Mouse (Mus musculus): ENCODE measurements around the gene Mbd3. TPM values are rescaled to one million over a fixed set of nuclear protein-coding genes. Genes with fewer than 3 reads are reported as not detected.

Gene Mbd3
- polyA plus RNA-seq, 1 experiment from 2014 or later, result 139 TPM

GRCm38 (mm10) chr10:80357336-80357735 is 42.0 kb downstream of the Mbd3 start:
- Histone ChIP-seq H3K36me3 (ENCODE audit: control insufficient read depth, insufficient read depth, low read length) (no peaks in the 10 kb centered on the region), H3K27ac (ENCODE audit: low read length) (no peak overlapping the region), H3K27me3 (ENCODE audit: control insufficient read depth, insufficient read depth, low read length) (peaks cover 49% of the 10 kb centered on the region), H3K4me3 (replicated peaks; ENCODE audit: low read length) (no peak overlapping the region), H3K9ac (ENCODE audit: low read length) (no peak overlapping the region), H3K9me3 (replicated peaks; ENCODE audit: control insufficient read depth, low read length) (no peaks in the 10 kb centered on the region), H3K4me2 (ENCODE audit: low read depth, low read length) (peak overlapping the region; percentile 51; the same call in 1 of the 2 replicates), H3K4me1 (ENCODE audit: control insufficient read depth, insufficient read depth, low read length) (peaks cover 22% of the 10 kb centered on the region)
- 28% methylated on average over 7 of the region's 7 CpGs for WGBS
- ATAC-seq (ENCODE audit: insufficient read depth, low FRiP score), result 0 out of 2 replicates have a peak, but pooled peaks have one; percentile 22

DNA sequence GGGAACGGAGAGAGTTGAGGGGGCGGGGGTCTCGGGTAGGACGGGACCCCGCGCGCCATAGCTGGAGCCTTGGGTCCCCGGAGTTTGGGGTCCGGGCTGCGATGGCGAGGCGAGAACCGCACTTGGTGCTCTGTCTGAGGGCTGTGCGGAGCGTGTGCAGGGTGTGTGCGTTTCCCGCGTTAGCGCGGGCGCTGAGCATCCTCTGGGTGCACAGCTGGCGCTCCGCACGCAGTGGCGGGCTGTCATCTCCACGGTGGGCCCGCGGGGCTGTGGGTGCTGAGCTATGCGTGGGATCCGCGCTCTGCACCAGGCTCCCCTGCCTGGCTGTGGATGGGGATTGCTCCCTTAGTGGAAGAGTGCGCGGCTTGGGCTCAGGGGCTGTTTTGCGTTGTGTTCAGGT is 42.6 kb downstream of the Mbd3 start:
- H3K9me3 ChIP-seq (replicated peaks; ENCODE audit: control insufficient read depth, low read length), result no peaks in the 10 kb centered on the region
- peak overlapping the region; percentile 21 for H3K4me3 ChIP-seq (replicated peaks; ENCODE audit: low read length)
- H3K36me3 ChIP-seq (ENCODE audit: control insufficient read depth, insufficient read depth, low read length), result no peaks in the 10 kb centered on the region
- peak overlapping the region; percentile 49 for H3K4me2 ChIP-seq (ENCODE audit: low read depth, low read length)
- 3% methylated on average over 34 of the region's 34 CpGs for WGBS
- peaks cover 55% of the 10 kb centered on the region for H3K27me3 ChIP-seq (ENCODE audit: control insufficient read depth, insufficient read depth, low read length)
- H3K4me1 ChIP-seq (ENCODE audit: control insufficient read depth, insufficient read depth, low read length), result peaks cover 22% of the 10 kb centered on the region
- H3K9ac ChIP-seq (ENCODE audit: low read length), result 0 out of 2 replicates have a peak overlapping the region, but pooled peaks have one; percentile 7
- H3K27ac ChIP-seq (ENCODE audit: low read length), result no peak overlapping the region
- ATAC-seq (ENCODE audit: insufficient read depth, low FRiP score), result no peak

DNA sequence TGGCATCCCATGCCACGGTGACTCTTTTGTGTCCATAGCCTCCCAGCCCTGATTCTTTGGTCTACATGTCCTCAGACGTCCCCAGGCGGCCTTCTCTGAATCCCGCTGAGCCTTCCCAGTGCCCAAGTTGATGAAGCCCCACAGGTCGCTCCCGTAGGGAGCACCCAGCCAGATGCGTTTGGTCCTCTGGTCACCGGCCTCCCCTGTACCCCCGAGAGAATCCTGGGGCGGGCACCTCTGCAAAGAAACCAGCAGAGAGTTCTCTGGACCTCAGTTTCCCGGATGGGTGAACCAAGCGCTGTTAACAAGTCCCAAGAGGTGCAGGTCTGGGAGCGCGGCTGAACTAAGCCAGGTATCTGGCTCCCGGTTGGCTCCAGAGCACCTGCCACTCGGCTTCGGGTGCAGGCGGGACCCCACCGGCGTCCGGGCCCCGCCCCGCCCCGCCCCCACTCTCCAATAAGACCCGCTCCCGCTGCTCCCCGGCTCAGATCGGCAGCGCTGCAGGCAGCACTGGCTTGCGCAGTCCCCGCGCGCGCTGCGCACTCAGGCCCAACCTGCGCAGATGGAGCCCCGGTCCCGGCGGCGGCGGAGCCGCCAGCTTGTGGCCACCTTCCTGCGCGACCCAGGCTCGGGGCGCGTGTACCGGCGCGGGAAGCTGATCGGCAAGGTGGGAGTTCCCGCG is 43.2 kb downstream of the Mbd3 start, which contains the start of gene Plk5:
Gene Plk5, plus strand, starts transcription at position 459 of the 682 bp plus-strand sequence.
- 0 out of 2 replicates have a peak within 1 kb of the TSS, but pooled peaks have one; percentile 7 for H3K9ac ChIP-seq (ENCODE audit: low read length)
- no peaks in the 10 kb centered on the region for H3K36me3 ChIP-seq (ENCODE audit: control insufficient read depth, insufficient read depth, low read length)
- H3K27me3 ChIP-seq (ENCODE audit: control insufficient read depth, insufficient read depth, low read length), result peaks cover 57% of the 10 kb centered on the region
- peaks cover 22% of the 10 kb centered on the region for H3K4me1 ChIP-seq (ENCODE audit: control insufficient read depth, insufficient read depth, low read length)
- no peak for ATAC-seq (ENCODE audit: insufficient read depth, low FRiP score)
- WGBS, result 2% methylated on average over 52 of the region's 53 CpGs
- H3K27ac ChIP-seq (ENCODE audit: low read length), result no peak within 1 kb of the TSS
- no peaks in the 10 kb centered on the region for H3K9me3 ChIP-seq (replicated peaks; ENCODE audit: control insufficient read depth, low read length)
- peak within 1 kb of the TSS; percentile 21 for H3K4me3 ChIP-seq (replicated peaks; ENCODE audit: low read length)
- peak within 1 kb of the TSS; percentile 49 for H3K4me2 ChIP-seq (ENCODE audit: low read depth, low read length)

DNA sequence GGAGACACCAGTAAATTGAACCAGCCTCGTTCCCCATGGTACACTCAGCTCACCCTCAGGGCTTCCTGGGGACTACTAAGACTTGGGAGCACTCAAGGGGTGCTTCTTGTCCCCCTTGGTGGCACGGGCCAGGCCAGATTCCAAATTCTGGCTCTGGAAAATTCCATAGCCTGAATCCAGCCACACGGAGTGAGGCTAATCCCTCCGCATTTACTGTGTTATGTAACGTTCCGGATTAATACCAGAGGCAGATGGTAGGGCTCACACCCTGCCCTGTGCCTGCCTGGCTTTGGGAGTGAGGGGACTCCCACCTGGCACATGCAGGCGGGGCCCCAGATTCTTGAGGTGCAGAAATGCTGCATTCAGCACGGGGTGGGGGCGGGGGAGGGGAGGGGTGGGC is 43.9 kb downstream of the Mbd3 start:
- no peaks in the 10 kb centered on the region for H3K9me3 ChIP-seq (replicated peaks; ENCODE audit: control insufficient read depth, low read length)
- H3K4me2 ChIP-seq (ENCODE audit: low read depth, low read length), result no peak overlapping the region
- peaks cover 57% of the 10 kb centered on the region for H3K27me3 ChIP-seq (ENCODE audit: control insufficient read depth, insufficient read depth, low read length)
- H3K9ac ChIP-seq (ENCODE audit: low read length), result no peak overlapping the region
- WGBS, result 13% methylated on average over 7 of the region's 9 CpGs
- H3K4me1 ChIP-seq (ENCODE audit: control insufficient read depth, insufficient read depth, low read length), result peaks cover 22% of the 10 kb centered on the region
- H3K27ac ChIP-seq (ENCODE audit: low read length), result no peak overlapping the region
- no peak overlapping the region for H3K4me3 ChIP-seq (replicated peaks; ENCODE audit: low read length)
- ATAC-seq (ENCODE audit: insufficient read depth, low FRiP score), result no peak
- H3K36me3 ChIP-seq (ENCODE audit: control insufficient read depth, insufficient read depth, low read length), result no peaks in the 10 kb centered on the region

DNA sequence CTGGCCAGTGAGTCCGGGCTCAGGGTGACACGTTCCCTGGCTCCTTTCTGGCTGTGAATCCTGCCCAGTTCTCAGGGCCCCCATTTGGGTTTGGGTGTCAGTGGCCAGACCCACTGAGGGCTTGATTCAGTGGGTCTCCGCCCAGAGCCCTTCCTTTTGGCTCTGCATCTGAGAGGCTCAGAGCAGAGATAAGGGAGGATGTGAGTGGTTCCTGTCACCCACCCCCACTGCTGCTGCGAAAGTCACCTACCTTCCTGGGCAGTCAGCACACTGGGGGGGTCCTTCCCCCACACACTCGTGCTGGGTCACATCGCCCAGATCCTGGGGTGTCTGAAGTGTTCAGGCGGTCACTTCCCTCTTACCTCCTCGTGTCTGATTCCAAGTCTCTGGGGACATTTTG is 46.6 kb downstream of the Mbd3 start:
- ATAC-seq (ENCODE audit: insufficient read depth, low FRiP score), result no peak
- Histone ChIP-seq H3K4me1 (ENCODE audit: control insufficient read depth, insufficient read depth, low read length) (peaks cover 36% of the 10 kb centered on the region), H3K9ac (ENCODE audit: low read length) (no peak overlapping the region), H3K27me3 (ENCODE audit: control insufficient read depth, insufficient read depth, low read length) (peaks cover 57% of the 10 kb centered on the region), H3K4me2 (ENCODE audit: low read depth, low read length) (no peak overlapping the region), H3K27ac (ENCODE audit: low read length) (no peak overlapping the region), H3K4me3 (replicated peaks; ENCODE audit: low read length) (no peak overlapping the region), H3K36me3 (ENCODE audit: control insufficient read depth, insufficient read depth, low read length) (no peaks in the 10 kb centered on the region), H3K9me3 (replicated peaks; ENCODE audit: control insufficient read depth, low read length) (no peaks in the 10 kb centered on the region)
- 56% methylated on average over 8 of the region's 8 CpGs for WGBS

- peaks cover 54% of the 10 kb centered on the region for H3K27me3 ChIP-seq (ENCODE audit: control insufficient read depth, insufficient read depth, low read length)
Observed at GRCm38 (mm10) chr10:80351896-80352295, 47.5 kb downstream of the Mbd3 start.

DNA sequence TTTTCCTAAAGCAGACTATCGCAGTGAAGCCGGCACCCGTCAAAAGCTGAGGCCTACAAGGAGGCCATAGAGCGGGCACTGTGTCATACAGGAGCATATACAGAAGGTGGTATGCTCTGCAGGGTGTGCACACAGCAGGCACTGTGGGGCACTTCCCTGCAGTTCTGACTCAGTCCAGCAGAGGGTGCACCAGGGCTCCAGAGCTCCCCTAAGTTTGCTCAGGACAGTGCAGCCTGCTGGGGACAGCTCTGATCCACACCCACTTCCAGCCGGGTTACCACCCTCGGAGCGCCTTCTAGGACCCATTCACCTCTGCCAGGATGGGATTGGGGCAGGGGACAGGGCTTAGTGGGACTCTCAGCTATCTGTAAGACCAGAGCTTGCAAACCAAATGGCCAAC is 49.1 kb downstream of the Mbd3 start:
- 2% methylated on average over 7 of the region's 7 CpGs for WGBS

More at GRCm38 (mm10) chr10:80351896-80352295, 47.5 kb downstream of the Mbd3 start:
- Histone ChIP-seq H3K4me1 (ENCODE audit: control insufficient read depth, insufficient read depth, low read length) (peaks cover 34% of the 10 kb centered on the region), H3K9me3 (replicated peaks; ENCODE audit: control insufficient read depth, low read length) (no peaks in the 10 kb centered on the region), H3K27ac (ENCODE audit: low read length) (no peak overlapping the region), H3K4me3 (replicated peaks; ENCODE audit: low read length) (no peak overlapping the region), H3K36me3 (ENCODE audit: control insufficient read depth, insufficient read depth, low read length) (no peaks in the 10 kb centered on the region), H3K4me2 (ENCODE audit: low read depth, low read length) (no peak overlapping the region), H3K9ac (ENCODE audit: low read length) (no peak overlapping the region; the same call in 1 of the 2 replicates)
- no peak for ATAC-seq (ENCODE audit: insufficient read depth, low FRiP score)
- 25% methylated on average over 11 of the region's 11 CpGs for whole genome bisulfite sequencing

GRCm38 (mm10) chr10:80348981-80349380 is 50.4 kb downstream of the Mbd3 start:
- no peaks in the 10 kb centered on the region for H3K9me3 ChIP-seq (replicated peaks; ENCODE audit: control insufficient read depth, low read length)
- peak; percentile 12; the same call in 1 of the 2 replicates for ATAC-seq (ENCODE audit: insufficient read depth, low FRiP score)
- H3K36me3 ChIP-seq (ENCODE audit: control insufficient read depth, insufficient read depth, low read length), result no peaks in the 10 kb centered on the region
- H3K27me3 ChIP-seq (ENCODE audit: control insufficient read depth, insufficient read depth, low read length), result peaks cover 40% of the 10 kb centered on the region
- peak overlapping the region; percentile 72; the same call in 1 of the 2 replicates for H3K9ac ChIP-seq (ENCODE audit: low read length)
- peak overlapping the region; percentile 63 for H3K27ac ChIP-seq (ENCODE audit: low read length)
- peak overlapping the region; percentile 57 for H3K4me2 ChIP-seq (ENCODE audit: low read depth, low read length)
- H3K4me3 ChIP-seq (replicated peaks; ENCODE audit: low read length), result peak overlapping the region; percentile 45
- WGBS, result 16% methylated on average over 26 of the region's 26 CpGs
- H3K4me1 ChIP-seq (ENCODE audit: control insufficient read depth, insufficient read depth, low read length), result peaks cover 38% of the 10 kb centered on the region

More for the DNA sequence above, 49.1 kb downstream of the Mbd3 start:
- Histone ChIP-seq H3K4me2 (ENCODE audit: low read depth, low read length) (no peak overlapping the region), H3K9ac (ENCODE audit: low read length) (no peak overlapping the region), H3K36me3 (ENCODE audit: control insufficient read depth, insufficient read depth, low read length) (no peaks in the 10 kb centered on the region), H3K27me3 (ENCODE audit: control insufficient read depth, insufficient read depth, low read length) (peaks cover 40% of the 10 kb centered on the region), H3K9me3 (replicated peaks; ENCODE audit: control insufficient read depth, low read length) (no peaks in the 10 kb centered on the region), H3K4me1 (ENCODE audit: control insufficient read depth, insufficient read depth, low read length) (peaks cover 25% of the 10 kb centered on the region), H3K4me3 (replicated peaks; ENCODE audit: low read length) (no peak overlapping the region), H3K27ac (ENCODE audit: low read length) (no peak overlapping the region)
- ATAC-seq (ENCODE audit: insufficient read depth, low FRiP score), result peak; percentile 82

- Histone ChIP-seq H3K36me3 (ENCODE audit: control insufficient read depth, insufficient read depth, low read length) (no peaks in the 10 kb centered on the region), H3K4me3 (replicated peaks; ENCODE audit: low read length) (peak within 1 kb of the TSS; percentile 45), H3K4me1 (ENCODE audit: control insufficient read depth, insufficient read depth, low read length) (peaks cover 45% of the 10 kb centered on the region), H3K4me2 (ENCODE audit: low read depth, low read length) (peak within 1 kb of the TSS; percentile 57), H3K27me3 (ENCODE audit: control insufficient read depth, insufficient read depth, low read length) (peaks cover 41% of the 10 kb centered on the region), H3K9ac (ENCODE audit: low read length) (peak within 1 kb of the TSS; percentile 72), H3K9me3 (replicated peaks; ENCODE audit: control insufficient read depth, low read length) (no peaks in the 10 kb centered on the region), H3K27ac (ENCODE audit: low read length) (peak within 1 kb of the TSS; percentile 63)
- peak; percentile 44; the same call in 1 of the 2 replicates for ATAC-seq (ENCODE audit: insufficient read depth, low FRiP score)
- under 1% methylated on average over 42 of the region's 42 CpGs for WGBS
Observed at GRCm38 (mm10) chr10:80348244-80348781, 51.0 kb downstream of the Mbd3 start, which contains the start of gene Adamtsl5. Adamtsl5 (minus strand) TSS chr10:80348412.

Measured in stomach, embryonic 16.5 days (tissue).